Mouse (Mus musculus) thymus, postnatal 10 days (tissue): ENCODE data around the gene Arpc5.

Experiments
- DNase-seq, 2 experiments: peaks; one replicate each; pipeline ENCODE4 v3.0.0; 2021; ENCODE audit warnings: low spot score in 2 of 2

Gene Arpc5

DNA sequence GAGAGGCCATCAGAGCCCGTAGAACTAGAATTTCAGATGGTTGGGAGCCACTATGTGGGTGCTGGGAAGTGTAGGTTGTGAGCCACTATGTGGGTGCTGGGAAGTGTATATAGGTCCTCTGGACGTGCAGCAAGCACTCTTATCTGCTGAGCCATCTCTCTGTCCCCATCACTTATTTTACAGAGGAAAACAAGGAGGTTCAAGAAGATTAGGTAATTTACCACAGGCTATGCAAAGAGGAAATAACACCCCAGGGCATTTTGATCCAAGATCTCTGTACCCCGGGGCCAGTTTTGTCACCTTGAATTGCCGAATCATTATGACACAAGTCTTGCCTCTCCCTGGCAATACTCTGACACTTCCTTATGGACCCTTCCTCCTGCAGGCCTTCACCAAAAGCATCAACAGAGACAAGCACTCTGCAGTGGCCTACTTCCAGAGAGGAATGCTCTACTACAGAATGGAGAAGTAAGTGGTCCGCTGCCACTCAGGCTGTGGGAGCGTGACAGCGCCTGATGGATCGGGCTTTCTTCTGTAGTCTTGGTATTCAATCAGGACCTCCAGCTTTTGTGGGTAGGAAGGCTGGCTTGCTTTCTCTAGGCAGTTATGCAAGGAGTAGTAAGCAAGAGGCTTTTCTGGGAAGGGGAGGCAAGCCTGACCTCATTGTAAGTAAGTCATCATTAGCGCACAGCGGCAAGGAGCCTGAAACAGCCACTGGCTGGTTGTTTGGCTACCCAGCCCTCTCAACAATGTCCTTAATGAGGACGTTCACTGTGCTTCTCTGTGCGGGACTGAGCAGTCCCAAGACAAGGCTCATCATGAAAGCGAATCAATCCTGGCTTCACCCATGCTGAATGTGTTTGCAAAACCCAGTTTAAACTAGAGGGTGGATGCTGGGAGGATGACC, 44.4 kb downstream of the Arpc5 start:
- no peak for DNase-seq

DNA sequence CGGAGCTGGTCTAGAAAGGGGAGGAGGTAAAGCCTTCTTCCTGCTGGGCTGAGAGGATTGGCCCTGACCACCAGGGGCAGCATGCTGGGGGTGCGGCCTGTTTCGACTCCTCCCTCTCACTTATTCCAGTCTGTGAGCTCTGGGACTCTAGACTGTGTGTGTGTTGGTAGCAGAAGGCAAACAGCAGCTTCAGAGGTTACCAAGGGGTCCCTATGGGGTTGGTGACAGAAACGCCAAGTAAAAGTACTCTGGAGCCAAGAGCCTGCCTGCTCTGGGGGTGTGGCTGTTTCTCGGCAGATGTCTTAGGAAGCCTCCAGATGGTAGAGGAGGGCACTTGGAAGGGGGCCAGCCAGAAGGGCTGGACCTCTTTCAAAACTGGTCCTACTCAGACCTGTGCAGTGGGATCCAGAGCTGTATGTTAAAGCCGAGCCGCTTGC, 48.9 kb downstream of the Arpc5 start:
- DNase-seq, result no peak

DNA sequence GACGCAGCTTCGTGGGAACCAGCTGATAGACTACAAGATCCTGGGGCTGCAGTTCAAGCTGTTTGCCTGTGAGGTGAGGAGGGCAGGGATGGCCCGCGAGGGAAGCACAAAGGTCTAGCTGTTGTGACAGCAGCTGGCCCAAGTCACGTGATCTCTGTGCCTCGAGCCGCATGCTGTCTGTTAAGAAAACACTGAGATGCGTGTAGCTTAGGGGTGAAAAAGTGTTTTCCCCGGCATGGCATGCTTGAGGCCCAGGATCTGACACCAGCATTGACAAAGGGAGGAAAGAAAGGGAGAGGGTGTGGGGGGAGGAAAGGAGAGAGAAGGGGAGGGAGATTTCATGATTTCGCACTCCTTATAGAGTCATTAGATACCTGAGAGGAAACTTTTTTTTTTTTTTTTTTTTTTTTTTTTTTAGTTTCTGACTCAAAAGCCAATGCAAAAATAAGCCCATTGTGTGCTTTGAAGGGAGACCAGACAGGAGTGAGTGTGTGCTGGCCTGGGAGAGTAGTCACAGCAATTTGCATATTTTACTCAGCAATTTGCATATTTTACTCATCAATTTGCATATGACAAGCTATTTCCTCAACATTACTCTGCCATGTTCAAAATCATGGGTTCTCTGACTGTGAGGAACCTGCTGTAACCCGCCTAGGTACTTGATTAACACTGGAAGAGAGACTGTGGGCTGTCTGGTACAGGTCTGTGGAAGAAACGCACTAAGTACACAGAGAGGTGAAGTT, 50.9 kb downstream of the Arpc5 start:
- DNase-seq, result no peak

DNA sequence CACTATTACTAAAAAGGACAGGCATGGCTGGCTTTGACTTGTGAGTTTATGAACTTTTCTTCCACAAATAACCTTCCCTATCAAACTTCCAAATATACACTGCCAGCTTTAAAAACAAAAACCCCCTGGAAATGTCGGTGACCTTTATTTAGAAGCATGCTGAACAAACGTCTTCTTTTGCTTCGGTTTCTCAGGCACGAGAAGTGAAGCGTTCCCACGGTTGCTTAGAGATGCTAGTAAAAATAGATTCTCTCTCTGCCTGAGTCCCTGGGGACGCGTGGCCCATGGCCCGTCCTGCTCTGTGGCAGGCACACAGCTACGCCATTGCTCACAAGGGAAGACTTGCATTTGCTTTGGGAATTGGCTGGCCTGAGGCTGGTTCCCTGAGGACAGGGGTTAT, 51.5 kb downstream of the Arpc5 start:
- no peak for DNase-seq

DNA sequence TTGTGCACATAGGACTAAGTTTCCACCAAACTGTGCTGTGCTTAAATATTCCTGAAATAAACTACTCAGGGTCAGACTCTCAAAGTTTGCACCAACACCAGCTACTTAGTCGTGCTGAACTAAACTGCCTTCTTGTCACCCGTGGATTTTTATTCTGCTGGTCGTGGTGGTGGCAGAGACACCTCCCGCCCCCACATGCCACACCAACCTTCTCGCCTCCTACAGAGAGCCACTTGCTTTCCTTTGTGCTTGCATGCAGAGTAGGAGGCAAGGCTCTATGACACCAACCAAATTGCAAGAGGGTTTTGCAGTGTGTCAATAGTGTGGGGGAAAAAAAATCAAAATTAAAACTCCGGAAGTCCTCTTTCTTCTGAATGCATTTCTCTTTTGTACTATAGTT, 53.2 kb downstream of the Arpc5 start:
- DNase-seq, result no peak

DNA sequence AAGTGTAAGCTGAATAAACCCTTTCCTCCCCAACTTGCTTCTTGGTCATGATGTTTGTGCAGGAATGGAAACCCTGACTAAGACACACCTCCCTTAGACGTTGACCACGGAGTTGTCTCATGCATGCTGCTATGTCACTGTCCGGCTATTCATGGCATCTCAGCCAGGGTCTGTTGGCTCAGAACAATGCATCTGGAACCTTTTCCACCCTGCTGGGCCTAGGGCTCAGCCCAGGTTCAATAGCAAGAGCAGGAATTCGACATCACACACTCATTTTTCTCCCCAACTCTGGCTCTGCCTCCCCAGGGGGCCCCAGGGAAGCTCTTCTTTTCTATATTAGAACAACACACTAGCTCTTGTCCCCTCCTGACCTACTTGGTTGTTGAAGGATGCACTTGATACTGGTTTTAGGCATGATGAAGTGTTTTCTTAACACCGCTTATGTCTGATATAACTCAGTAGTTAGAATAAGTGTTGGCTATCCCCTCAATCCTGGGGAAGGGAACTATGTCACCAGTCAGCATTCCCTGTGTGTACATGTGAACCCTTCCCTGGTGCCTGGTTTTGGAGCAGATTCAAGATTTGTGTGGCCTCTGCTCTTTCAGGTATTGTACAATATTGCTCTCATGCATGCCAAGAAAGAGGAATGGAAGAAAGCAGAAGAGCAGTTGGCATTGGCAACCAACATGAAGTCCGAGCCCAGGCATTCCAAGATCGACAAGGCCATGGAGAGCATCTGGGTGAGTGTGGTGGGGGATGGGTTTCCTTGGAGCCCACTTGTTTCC, 54.8 kb downstream of the Arpc5 start:
- DNase-seq, result no peak

DNA sequence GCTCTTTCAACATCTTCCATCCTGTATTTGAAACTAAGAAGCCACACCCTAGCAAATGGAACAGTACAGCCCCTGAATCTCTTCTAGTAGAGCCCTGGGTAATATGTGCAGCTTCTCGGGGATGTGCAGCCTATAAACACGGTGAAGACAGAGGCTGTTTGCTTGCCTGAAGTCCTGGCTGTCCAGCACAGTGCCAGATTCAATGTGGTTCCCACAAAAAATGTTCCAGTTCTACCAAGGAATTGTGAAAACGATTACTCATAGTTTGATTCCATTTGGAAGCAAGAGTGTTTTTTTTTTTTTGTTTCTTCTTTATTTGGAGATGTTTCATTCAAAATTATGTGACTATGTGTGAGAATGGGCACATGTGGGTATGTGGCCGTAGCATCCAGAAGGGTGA, 55.4 kb downstream of the Arpc5 start:
- no peak for DNase-seq

DNA sequence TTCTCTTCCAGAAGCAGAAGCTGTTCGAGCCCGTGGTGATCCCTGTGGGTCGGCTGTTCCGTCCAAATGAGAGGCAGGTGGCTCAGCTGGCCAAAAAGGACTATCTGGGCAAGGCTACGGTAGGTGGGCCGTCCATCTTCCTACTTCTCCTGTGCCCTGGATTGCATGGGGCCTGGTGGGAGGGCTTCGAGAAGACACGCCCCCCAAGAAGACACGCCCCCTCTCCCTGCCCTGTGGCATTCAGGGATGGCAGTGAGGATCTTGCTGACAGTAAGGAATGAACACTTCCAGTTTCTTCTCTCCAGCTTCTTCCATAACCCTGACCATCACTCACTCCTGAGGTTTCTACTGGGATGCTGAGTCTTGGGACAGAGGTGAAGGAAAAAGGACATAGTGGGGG, 57.9 kb downstream of the Arpc5 start:
- DNase-seq, result no peak
